In the genomic region with DNA sequence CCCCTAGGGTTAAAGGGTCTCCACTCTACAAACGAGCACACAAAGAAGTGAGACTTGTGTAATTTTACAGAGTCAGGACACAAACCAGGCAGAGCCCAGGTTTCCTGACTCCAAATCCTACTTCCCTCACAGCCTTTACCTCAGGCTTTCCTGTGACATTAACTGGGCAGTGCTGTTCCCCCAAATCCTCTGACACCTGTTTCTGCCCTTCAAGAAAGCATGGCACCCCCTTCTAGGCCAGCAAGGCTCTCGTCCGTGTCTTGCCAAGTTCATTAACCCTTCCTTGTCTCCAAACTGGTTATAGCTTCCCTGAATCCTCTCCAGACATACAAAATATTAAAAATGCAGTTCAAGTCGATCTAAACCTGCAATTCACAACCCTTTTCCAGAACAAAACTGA, we compare ENCODE assay signal across 17 mouse cellular contexts. TPM values are rescaled to one million over a fixed set of nuclear protein-coding genes. Genes with fewer than 3 reads are reported as not detected.
"Had no signal": no experiment of that assay in that cellular context is flagged by ENCODE, and none has a peak within 500 bp of the region (broad histone marks: within the 10 kb centered on the region; RNA-seq: fewer than 3 reads in every experiment).

No protein-coding gene starts in this region.

- H3K36me3 ChIP-seq: midbrain, embryonic 10.5 days; midbrain, embryonic 12.5 days; neural tube, embryonic 12.5 days had no signal

- H3K9me3 ChIP-seq: midbrain, embryonic 10.5 days; midbrain, embryonic 12.5 days; neural tube, embryonic 12.5 days had no signal

- DNase-seq: lung, adult 18-20 months; lung, embryonic 14.5 days; lung, postnatal 10 days; lung, postnatal 4 days; midbrain, embryonic 14.5 days; right cerebral cortex, postnatal 14 days; right cerebral cortex, postnatal 4 days; spleen, adult 18-20 months; thymus, adult 18-20 months; thymus, postnatal 14 days; thymus, postnatal 36 days had no signal

- ATAC-seq: midbrain, embryonic 16.5 days had no signal

- H3K9ac ChIP-seq: lung, embryonic 14.5 days; midbrain, embryonic 12.5 days; neural tube, embryonic 12.5 days had no signal

- H3K27ac ChIP-seq: midbrain, embryonic 10.5 days; midbrain, embryonic 12.5 days; neural tube, embryonic 12.5 days had no signal

- H3K4me2 ChIP-seq: lung, embryonic 14.5 days; midbrain, embryonic 12.5 days; neural tube, embryonic 12.5 days had no signal

- H3K4me3 ChIP-seq: midbrain, embryonic 10.5 days; midbrain, embryonic 12.5 days; neural tube, embryonic 12.5 days had no signal

RNA-seq across cellular contexts. Expression of a gene that starts 2.0 kb away (rescaled TPM):
- total RNA-seq: megakaryocyte, adult 5-6 weeks; neutrophil, adult 5-6 weeks had no signal
